Mouse (Mus musculus) spleen, postnatal 36 days (tissue): ENCODE measurements at regions not wholly inside any gene's neighbourhood (a gene's known extent, or its start where the extent isn't known, plus 50 kb on each side); places are given as distances from the start of the nearest gene placed in this dataset.
"Not testable (repeated sequence)": the region's sequence is repeated elsewhere in the genome, so short reads cannot be mapped to it uniquely, and the experiment has no call there.

ENCODE experiments used
- DNase-seq, 2 experiments: peaks; one replicate each; pipeline ENCODE4 v3.0.0; 2022; ENCODE audit warnings: low spot score in 2 of 2, mixed read lengths in 1 of 2

DNA sequence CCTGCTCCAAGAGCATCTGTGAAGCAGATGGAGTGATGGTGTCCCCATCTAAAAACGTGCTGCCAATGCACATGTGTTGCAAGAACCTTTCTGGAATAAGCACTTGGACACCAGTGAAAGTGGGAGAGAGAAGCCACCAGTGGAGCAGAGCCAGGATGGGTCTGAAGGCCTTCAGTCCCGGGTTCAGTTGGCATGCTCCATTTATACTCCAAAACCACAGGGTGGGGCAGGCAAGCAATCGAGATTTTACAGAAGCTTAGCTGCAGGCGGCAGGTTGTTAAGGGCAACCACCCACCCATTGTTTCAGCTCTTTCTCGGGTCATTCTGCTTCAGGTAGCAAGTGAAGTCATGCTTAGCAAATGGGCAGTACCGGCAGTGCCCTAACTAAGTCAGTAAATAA is 51.8 kb upstream of the Sv2b start:
- DNase-seq = no peak

DNA sequence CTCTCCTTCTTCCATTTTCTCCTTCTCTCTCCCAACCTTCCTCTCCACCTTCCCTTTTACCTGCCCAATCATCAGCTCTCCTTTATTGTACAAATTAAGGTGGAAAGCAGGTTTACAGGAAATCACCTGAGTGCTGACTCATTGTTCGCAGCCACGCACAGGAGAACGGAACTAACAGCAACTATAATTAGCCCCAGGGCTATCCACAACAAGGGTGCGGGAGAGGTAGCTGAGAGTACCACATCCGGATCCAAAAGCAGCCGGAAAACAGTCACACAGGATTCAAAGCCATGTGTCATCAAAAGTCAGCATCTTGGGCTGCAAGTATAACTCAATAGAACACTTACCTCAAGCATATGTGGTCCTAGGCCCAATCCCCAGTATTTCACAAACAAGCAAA is 53.5 kb upstream of the Sv2b start:
- peak in 1 of 2 experiments; percentile 23 for DNase-seq

DNA sequence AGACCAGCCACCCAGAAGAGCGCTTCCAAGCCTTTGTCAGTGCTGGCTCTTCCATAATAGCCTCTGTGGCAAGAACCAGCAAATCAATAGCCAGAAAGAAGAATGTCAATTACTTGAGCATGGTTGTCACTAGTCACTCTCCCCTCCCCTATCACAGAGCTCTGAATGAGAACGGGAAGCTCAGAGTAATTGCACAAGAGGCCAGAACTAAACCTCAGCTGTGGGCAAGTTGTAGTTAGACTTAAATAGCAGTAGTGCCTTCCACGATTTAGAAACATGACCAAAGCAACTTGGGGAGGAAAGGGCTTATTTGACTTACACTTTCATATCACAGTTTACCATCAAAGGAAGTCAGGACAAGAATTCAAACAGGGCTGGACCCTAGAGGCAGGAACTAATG is 56.4 kb upstream of the Sv2b start:
- no peak for DNase-seq

DNA sequence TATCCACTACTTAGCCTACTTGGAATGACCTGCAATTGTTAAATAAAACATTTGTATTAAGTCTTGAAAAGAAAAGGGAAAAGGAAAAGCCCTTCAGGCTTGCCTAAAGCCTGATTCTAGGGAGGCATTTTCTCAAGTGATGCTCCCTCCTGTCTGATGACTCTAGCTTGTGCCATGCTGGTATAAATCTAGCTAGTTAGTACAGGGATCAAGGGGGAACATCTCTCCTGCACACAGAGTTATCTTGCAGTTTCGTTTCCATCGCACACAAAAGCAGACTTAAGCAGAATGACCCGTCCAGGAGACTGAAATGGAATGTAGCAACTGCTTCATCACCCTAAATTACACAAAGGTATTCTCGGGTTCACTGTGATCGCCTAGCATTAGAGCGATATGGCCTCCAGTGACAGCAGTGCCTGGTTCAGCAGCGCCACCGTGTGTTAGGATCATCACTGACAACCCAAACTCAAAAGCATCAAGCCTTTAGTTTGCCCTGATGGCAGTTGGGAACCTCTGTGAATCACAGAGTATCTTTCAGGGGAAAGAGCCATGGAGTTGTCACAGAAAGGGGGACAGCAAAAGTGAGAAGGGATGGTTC is 57.3 kb upstream of the Sv2b start:
- peak; percentile 65 to 66 for DNase-seq

DNA sequence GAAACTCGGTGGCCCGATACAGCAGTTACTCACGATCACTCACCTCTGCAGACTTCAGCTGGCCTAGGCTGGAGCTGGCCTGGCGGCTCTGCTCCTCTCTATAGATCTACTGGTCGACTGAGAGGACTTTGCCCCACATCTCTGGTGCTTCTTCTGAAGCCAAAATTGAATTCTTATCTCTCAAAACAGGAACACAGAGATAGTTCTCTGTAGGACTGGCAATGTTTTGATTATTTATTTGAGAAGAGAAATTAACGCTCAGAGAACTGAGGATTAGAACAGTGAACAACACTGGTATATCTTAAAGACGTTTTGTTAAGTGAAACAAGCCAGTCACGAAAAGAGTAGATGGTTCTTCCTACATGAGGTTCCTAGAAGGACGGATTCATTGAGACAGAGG is 59.3 kb upstream of the Sv2b start:
- no peak for DNase-seq

DNA sequence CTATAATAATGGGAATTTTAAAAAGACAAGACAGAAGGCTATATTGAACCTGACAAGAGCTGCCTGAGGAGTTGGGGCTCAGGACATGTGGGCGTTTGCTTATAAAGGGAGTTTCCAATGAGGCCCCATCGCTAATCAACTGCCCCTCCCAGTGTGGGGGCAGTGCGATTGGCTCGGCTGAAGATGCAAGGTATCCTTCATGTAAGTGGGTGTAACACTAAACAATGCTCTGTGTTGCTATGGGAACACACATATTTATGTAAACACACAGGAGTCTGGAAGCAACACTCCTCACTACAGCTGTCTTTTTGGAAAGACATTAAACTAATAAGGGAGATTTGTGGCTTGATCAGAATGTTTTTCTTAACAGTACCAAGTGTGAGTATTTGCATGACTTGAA is 60.3 kb upstream of the Sv2b start:
- no peak for DNase-seq

DNA sequence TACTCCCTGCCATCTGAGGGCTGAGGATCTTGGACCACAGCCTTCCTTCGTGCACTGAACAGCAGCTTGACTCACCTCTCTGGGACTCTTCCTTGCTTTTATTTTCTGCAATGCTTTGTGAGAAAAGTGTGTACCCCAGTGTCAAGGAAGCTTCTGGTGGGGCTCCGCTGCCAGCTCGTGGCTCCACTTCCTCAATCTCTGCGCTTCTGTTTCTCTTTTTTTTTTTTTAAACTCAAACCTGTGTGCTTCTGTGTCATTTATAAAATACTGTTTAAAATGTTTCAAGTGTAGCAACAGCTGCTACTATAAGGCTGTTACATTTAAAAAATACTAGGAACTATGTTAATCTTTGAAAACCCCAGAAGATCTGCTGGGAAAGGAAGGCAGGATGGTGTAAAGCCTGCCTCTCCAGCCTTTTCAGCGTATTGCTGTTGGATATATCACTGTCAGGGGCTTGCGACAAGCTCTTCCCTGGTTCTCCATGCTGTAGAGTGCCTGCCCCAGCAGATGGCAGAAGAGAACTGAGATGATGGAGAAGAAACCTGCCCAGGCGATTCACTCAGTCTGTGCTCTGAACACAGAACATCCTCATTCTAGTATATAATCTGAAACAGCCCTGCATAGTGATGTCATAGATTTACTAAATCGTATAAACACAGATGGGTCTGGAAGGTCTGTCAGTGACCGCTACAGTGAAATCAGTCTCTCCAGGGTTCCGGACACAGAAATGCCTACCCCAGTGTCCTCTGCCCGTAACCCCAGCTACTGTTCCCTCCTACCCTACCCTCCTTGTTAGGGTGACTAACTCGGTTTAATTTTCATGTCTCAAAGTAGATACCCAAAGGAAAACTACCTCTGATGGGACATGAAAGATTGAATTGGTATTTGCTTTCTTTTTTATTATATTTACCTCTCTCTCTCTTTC is 61.8 kb upstream of the Sv2b start:
- peak; percentile 79 to 84 for DNase-seq

DNA sequence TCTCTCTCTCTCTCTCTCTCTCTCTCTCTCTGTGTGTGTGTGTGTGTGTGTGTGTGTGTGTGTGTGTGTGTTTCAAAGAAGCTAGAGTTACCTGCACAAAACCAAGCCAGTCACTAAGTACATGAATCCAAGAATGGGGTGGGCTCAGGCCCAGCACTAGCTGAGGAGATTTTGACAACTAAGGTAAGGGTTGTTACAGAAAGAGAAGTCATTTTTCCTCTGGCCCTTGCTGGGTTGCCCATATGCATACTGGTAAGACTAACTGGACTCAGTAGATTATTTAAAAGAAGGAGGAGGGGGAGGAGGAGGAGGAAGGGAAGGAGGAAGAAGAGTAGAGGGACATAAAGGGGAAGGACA is 62.4 kb upstream of the Sv2b start:
- no peak for DNase-seq

DNA sequence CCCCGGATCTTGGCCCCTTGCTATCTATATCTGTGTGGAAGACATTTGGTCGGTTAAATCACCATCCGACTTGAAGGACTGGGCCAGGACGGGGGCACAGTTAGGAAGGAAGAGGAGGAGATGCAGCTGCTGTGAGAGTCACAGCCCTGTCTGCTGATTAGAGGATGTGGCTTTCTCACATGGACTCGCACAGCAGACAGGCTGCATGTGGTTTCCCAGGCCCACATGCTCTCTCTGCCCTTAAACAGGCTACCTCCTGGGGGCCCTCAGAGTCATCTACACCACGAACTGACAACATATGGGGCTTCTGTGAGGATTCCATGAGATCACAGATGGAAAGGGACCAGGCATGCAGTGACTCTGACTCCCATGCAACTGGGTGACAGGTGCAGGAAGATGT is 62.9 kb upstream of the Sv2b start:
- peak; percentile 79 for DNase-seq

DNA sequence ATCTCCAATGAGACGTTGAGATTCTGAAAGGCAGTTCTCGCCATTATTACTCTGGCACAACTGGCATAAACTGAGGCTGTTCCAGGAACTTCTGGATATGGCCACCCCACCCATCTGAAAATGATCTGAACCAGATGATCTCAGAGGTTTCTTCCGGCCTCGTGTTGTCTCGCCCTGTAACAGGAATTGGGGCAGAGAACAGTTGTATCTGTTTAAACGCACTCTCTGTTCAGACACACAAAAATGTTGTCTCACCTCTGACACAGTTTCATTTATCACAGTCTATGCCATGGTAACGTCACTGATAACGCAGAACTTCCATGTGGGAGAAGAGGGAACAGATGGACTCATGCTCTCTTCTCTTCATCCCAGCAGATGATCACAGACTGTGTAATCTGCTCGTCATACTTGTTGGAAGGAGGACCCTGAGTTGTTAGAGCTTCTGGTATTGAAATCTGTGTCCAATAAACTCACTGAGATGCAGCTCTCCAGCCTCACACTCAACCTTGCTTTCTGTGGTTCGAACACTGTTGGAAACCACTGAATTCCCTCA is 63.9 kb upstream of the Sv2b start:
- no peak for DNase-seq

DNA sequence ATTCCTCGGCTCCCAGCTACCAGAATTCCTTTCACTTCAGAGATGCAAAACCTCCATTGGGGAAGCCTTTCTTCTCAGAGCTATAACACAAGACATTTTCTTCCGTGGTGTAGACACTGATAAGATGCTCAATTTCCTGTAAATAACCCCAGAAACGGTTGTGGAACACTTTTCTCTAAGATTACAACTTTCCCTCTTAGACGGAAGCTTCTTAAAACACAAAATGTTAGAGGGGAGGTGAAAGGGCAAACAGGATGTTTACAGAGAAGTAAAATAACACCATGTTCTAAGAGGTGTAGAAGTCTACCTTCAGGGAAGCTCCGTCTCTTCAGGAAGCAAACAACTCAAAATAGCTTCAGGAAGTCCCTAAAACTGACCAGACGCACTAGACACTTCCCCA is 65.4 kb upstream of the Sv2b start:
- DNase-seq = no peak

DNA sequence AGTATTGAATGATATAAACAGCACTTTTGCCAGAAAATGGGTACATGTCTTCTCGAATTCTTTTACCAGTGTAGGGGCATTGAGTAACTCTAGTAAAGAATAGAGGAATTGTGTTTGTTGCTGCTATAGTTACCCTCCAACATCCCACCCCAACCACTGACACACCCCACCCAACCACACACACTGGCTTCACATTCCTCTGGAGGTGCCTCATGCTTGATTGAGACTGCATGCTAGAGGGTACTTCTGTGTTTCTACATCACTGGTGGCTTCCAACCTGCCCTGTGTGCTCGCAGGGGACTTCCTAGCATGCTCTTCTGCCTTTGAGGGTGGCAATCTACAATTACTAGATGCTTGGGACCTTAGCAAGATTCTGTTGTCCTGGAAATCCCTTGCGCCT is 70.5 kb upstream of the Sv2b start:
- no peak for DNase-seq

DNA sequence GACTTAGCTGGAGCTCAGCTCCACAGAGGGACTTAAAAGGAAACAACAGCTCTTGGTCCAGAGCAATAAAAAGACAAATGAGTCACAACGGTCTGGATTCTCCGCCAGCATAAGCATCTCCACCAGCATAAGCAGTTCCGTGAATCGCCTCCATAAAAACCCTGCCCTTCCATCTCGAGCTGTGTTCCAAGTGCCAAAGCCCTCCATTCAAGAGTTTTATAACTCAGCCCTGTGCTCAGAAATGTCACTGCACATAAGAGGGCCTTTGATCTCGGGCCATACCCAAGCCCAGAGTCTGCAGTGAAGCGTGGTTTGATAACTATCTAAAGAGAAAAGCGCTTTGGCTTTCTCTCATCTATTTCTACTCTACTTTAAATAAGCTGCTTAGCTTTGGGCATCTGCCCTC is 70.8 kb upstream of the Akap13 start:
- DNase-seq = no peak

DNA sequence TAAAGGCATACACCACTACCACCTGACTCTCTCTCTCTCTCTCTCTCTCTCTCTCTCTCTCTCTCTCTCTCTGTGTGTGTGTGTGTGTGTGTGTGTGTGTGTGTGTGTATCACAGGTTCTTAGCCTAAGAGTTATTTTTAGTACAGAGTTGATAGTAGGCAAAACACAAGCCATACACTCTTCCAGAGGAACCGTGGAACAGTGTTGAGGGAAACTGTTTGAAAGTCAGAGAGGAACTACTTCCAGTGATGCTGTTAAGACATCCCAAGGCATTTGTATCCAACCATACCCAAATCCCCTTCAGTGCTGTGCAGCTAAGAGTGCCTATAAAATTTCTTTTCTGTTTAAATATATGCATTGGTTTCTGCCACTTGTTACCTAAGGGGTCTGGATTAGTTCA is 68.3 kb upstream of the Akap13 start:
- no peak for DNase-seq

DNA sequence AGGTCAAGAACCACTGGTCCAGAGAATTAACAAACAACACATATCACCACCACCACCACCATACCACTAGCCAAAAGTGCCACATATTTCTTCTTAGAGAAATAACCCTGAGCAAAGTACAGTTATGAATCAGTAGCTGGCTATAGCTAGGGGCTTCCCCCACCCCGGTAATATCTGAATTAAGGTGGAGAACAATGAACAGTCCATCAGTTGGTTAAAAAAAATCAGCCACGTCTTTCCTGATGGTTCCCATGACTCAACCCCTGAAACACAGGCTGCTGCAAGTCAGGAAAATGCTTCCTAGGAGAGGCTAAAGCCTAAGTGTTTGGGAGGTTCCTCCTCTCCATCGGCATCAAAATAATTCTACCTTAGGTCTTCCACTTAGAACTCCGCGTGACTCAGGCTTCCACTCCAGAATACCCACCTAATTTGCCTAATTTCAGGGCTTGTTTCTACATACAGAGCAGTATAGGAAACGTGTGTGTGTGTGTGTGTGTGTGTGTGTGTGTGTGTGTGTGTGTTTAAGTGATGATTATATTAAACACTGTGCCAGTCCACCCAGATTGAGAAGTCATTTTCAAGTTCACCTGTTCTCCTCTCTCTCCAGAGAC is 67.4 kb upstream of the Akap13 start:
- peak; percentile 16 to 47 for DNase-seq

DNA sequence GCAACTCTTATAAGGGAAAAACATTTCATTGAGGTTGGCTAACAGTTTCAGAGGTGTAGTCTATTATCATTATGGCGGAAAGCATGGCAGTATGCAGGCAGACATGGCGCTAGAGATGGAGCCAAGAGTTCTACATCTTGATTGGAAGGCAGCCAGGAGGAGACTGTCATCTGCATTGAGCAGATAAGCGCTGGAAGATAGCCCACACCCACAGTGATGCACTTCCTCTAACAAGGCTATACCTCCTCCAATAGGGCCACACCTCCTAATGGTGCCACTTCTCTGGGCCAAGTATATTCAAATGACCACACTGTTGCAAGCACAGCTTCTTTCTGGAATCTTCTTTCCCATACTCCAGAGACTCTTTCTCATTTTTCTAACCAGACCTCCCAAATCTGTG is 65.2 kb upstream of the Akap13 start:
- peak; percentile 16 to 19 for DNase-seq

DNA sequence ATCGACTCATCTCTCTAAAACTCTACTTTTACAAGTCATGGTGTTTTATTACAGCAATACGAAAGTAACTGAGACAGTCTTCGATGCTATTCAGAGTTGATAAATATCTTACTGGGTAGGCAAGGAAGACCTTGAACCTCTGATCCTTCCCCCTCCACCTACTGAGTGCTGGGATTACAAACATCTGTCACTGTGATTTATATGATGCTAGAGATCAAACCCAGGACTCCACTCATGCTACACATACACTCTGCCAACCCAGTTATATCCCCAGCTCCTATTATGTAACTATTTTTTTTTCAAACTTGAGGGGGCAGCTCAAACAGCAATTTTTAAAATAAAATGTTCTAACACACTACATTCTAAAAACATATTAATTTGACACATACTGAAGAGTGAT is 62.6 kb upstream of the Akap13 start:
- no peak for DNase-seq

DNA sequence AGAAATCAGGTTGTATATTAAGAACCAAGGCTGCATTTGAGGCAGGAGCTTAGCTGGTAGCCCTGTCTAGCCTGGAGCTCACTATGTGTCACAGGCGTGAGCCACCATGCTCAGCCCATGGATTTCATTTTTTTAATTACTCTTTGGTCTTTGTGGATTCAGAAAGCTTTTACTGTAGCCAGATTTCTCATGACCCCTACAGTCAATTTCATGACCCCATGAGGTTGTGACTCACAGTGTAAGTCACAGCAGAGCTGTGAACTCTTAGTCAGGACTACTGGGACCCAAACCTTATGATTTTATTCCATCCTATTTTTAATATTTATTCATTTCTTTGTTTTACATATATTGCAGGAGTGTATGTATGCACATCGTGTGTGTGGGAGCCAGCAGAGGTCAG is 61.9 kb upstream of the Akap13 start:
- DNase-seq = no peak

DNA sequence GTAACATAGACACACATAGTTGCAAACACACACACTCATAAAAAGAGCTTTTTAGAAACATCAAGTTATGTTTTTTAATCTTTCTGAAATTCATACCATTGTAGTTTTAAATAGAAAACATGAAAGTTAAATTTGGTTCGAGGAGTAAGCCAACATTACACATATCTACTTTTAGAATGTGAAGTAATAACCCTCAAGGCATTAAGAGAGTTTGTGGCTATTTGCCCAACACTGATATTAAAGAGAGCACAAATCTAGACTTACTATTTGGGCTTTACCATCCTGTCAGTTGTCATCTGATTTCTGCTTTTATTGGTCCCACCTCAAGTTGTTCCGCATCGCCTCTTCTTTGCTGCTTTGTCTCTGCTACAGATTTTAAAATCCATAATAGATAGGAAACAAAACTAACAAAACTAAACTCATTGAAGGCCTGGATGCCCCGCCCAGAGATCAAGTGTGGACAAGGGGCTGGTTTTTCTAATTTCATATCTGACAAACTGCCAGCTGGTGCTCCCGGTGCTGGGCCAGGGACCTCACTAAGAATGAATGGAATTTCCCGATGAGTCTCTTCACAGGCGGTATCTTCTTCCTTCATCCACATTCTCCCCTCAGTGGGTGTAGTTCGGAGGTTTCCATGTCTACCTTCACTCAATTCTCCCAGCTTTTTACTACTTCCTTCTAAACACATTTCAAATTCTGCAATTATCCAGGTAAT is 60.3 kb upstream of the Akap13 start:
- DNase-seq = no peak

DNA sequence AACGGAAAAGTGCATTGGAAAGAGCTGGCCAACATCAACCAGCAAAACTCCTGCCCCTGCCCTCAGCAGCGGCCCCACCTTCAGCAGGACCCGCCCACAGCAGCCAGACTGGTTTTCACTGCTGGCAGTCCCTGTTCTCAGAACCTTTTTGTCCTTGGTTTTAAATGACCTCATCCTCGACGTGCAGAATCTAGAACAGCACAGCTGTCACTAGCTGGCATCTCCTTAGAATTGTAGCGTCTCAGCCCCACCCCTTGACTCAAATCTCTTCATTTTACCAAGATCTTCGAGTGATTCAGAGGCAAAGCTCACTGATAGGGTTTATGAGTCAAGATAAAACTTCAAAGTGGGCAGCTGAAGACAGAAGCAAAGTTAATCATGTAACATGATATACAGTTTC is 57.8 kb upstream of the Akap13 start:
- DNase-seq = no peak

DNA sequence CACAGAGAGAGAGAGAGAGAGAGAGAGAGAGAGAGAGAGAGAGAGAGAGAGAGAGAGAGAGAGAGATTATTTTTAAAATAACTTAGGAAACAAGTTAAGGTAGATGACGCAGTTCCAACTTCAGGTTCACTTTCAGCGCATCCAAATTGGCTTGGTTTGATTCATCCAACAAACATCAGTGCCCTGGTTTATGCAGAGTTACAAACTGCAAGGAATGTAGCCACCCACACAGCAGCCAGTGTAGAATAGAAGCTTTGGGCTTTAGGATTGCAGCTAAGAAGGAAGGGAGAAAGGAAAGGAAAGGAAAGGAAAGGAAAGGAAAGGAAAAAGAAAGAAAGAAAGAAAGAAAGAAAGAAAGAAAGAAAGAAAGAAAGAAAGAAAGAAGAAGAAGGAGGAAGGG is 56.9 kb upstream of the Akap13 start:
- not testable (repeated sequence) for DNase-seq
